Mouse (Mus musculus) frontal cortex, postnatal 14 days (tissue): Measurements from ENCODE around the gene Tmed2.
A peak's percentile ranks its signal among the peaks of the same experiment; 100 is the strongest.
"Not testable (repeated sequence)": the region's sequence is repeated elsewhere in the genome, so short reads cannot be mapped to it uniquely, and the experiment has no call there.

Source experiments
- DNase-seq, 2 experiments: peaks; one replicate each; pipeline ENCODE4 v3.0.0; 2022; ENCODE audit warnings: low spot score in 2 of 2

The Tmed2 gene

DNA sequence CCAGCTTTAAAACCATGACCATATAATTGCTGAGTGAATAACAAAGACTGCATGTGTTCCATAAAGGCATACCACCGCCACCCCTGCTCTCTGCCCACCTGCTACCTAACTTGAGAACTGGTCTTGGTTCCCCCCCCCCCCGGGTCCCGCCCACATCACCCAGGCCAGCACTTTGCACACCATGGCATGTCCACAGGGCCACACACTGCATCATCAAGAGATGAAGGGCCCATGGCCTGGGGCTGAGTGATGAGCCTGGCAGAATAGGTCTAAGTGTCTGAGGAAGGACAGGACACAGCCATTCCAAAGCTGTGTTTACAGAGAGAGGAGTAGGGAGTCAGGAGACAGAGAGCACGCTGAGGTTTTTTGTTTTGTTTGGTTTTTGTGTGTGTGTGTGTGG, 12.1 kb upstream of the Tmed2 start:
- no peak for DNase-seq

DNA sequence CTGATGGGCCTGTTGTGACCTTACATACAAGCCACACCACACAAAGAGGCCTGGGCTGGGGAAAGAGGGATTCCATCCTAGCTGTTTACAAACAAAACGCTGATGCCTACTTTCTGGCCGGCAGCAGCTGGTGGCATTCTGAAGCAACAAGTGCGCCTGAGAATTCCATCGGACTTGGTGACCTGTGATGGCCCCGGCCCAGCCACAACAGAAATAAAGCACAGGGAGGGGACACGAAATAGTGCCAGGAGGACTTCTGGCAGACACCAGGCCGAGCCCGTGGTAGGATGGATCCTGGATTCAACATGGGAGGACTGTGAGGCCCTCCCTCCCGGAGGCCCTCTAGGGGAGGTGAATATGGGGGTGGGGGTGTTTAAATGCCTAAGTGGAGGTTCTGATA, 11.7 kb upstream of the Tmed2 start:
- no peak for DNase-seq

DNA sequence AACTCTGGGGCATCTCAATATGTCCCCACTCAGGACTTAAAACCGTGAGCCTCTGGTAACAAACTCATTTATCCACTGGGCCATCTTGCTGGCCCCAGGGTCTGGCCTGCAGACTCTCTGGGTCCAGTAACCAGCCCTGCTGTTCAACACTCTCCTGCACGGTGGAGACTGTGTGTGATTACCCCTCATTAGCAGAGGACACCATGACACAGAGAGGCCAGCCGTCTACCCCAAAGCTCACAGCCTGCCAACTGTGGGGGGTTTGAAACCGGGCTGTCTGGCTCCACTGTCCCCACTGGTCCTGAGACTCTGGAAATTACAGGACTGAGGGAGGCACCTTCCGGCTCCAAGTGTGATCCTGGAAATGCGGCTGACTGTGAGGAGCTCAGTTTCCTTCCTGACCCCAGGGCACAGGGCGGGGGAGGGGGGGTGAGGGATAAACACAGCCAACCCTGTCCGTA, 11.3 kb upstream of the Tmed2 start:
- DNase-seq = no peak

DNA sequence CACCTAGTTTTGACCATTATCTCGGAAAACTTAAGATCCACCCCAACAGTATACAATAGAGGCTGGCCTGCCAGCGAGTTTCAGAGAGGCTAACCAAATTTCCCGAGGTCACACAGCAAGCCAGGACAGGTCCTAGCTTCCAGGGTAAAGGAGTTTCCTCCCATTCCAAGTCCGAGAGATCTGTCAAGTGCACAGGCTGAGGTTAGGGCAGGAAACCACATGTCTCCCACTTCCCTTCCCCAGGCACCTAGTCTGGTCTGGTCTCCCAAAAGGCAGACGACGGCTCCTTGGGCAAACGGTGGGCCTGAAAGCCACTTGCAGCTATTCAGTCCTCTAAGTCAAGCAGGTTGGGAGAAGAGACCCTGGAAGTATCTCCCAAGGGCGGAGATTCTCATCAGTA, 10.8 kb upstream of the Tmed2 start:
- DNase-seq = no peak

DNA sequence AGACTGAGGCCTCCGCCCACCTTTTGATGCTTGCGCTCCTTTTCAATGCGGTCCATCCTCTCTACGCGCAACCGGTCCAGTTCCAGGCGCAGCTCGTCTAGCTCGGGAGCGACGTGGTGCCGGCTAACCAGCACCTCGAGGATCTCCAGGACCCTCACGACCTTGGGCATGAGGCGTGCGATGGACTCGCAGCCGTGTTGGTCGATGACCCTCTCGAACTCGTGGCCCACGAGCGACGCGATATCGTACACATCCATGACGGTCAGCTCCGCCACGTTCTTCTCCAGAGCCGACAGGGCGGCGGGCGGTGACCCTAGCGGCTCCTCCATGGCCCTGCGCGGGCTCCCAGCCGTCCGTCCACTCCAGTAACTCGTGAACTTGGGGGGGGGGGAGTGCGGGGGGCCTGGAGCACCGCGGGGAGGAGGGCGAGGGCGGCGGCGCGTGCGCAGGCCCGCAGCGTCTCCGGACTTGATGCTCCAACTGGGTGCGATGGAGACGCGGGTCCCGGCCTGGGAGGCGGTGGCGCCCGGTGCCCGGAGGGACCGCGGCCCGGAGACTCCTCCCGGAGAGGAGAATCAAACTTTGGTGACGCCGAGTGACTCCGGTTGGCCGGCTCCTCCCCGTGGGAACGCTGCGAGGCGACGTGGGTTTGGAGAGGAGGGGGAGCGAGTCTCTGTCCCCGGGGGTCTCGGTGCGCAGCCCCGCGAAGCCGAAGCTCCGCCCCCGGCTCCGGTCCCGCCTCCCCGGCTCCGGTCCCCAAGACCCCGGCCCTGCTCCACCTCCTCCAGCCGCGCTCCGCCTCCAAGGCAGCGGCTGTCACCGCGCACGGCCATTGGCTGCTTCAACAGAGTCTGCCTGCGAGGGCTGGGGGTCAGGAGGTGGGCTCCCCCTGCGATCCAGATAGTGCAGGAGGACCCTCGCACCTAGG, 9.6 kb upstream of the Tmed2 start, which contains the start of gene Rilpl1:
Gene Rilpl1 (minus strand): TSS at position 737 of the 928 bp plus-strand sequence.
- peak; percentile 55 to 73 for DNase-seq

DNA sequence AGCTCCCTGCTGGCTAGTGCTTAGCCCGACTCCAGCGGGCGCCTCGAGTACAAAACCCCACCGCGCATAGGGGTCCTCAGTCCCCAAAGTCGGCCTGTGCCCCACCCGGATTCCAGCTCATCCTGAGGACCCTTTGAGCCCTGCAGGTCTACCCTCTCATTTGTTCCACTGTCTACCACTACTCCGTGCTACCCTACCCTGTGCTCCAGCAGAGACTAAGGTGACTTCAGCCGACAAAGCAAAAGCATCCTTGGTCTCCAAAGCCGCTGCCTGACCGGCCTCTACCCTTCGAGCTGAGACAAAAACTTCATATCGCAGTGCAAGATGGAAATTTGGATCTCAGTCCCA, 8.9 kb upstream of the Tmed2 start:
- DNase-seq = no peak

DNA sequence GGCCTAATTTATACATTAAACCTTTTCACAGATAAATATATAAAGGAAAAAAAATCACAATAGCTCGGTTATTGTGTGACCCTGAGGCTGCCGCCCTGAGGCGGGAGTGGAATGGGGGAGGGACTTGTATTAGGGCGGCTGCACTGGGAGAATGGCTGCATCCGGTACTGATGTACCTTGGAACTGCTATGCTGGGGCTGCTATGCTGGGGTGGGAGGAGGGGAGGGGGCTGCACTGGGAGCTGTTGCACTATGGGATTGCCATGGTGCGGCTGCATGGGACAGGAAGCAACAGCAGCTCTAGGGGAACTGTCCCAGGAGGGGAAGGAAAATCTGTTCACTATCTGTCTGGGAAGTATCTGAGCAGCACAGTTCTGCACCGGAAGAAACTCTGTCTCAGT, 8.0 kb upstream of the Tmed2 start:
- no peak for DNase-seq

DNA sequence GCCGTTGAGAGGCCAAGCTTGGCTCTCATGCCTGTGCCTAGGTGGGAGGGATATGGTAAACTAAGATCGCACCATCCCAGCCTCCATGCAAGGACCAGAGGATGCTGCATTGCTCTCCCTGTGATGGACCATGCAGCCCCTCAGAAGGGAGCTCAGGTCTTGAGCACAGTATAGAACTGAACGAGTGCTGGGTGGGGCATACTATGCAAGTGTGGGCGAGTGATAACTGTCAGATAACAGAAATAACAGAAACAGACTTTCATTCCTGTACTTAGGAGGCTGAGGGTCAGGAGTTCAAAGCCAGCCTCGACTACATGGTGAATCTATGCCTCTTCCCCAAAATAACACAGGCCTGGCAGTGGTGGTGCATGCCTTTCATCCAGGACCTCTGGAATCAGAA, 5.5 kb upstream of the Tmed2 start:
- no peak for DNase-seq

DNA sequence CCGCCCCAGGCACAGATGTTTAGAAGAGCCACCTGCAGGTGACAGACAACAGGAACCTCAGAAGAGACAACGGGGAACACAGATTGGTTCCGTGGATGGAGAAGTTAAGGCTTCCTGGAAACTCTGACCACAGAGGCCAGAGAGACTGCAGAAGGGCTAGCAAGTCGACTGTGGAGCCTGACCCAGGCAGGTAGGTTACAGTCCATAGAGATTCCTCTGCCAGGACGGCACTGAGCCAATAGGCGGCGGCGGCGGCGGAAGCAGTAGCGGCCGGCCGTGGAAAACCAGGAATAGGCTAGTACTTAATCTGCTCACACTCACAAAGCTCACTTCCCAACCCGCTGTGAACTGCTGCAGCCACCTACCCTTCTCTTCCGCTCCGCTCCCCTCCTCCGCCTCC, 3.7 kb upstream of the Tmed2 start:
- no peak for DNase-seq

DNA sequence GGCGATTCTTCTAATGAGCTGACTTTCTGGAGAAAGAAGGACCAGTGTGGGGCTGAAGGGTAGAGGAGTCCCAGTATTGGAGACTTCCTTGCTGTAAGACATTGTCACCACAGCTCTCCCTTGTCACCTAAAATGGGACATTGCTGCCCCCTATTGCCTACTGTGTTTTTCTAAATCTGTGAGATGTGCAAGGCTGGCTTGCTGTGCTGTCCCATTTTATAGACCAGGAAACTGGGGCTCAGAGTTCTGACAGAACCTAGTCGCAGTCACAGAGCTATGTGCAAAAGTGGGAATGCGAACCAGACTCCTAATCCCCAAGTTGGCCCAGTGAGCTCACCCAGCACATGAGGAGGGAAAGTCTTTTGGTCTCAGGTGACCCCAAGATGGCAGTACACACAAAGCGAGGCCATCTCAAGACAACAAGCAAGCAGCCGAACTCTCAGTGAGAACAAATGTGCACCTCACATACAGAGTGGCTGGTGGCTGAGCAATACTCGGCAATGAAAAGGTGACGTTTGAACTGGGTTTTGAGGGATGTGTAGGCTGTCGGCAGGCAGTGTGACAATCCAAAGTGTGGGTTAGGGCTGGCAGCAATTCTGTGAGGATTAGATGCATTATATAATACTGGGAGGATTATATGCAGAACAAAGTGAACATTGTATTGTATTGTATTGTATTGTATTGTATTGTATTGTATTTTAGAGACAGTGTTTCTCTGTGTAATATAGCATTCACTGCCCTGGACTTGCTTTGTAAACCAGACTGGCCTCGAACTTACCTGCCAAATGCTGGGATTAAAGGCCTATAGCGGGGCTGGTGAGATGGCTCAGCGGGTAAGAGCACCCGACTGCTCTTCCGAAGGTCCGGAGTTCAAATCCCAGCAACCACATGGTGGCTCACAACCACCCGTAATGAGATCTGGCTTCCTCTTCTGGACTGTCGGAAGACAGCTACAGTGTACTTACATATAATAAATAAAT, 1.4 kb upstream of the Tmed2 start:
- peak in 1 of 2 experiments; percentile 36 for DNase-seq

DNA sequence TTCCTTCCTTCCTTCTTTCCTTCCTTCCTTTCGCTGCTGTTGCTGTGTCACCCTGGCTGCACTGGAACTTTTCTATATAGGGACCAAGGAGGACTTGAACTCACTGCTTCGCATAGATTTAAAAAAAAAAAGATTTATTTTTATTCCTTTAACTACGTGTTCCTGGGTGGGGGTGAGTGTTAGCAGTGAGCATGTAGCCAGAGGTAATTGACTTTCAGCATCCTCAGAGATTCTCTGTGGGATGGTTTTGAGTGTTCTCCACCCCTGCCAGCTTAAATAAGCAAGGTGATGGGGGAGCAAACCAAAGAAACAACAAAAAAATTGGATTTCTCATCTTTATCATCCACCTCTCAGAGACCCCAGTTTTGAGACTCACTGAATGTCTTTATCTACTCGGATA, 590 bp upstream of the Tmed2 start:
- no peak for DNase-seq

DNA sequence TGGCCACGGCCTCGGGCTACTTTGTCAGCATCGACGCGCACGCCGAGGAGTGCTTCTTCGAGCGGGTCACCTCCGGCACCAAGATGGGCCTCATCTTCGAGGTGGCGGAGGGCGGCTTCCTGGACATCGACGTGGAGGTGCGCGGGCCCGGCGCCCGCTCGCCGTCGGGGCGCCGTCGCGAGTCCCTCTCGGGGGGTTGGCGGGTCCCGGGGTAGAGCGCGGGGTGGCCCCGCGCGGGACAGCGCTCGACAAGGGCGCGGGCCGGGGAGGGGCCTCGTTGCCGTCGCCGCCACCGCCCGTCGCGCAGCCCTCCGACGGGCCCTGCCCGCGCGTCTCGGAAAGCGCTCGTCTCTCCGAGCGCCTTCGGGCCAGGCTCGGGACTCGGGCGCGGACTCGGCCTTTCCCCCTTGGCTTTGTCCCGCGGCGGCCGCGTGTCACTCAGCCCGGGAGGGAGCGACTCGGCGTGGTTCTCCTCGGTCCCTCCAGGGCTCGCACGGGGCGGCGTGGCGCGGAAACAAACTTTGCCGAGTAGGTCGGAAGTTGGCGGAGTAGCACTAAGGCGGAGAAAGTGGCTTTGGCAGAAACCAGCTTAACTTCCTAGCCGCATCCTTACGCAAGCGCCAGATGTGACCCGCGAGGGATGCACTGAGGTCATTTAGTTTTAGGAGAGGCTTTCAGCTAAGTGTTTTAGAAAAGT, 558 bp downstream of the Tmed2 start:
- peak in 1 of 2 experiments; percentile 35 for DNase-seq

DNA sequence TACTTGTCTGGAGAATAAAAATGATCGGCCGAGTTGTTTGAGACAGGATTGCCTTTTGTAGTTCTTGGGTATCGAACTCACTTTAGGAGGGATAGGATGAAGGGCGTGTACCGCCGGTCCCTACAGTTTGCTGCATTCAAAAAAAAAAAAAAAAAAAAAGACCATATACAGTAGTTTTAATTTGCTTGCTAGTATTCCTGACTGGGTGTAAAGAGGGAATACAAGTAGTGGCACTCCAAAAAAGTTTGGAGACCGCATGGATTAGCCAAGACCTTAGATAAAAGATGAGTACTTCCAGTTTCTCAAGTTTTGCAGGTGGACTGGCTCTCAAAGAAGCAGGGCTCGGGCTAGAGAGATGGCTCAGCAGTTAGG, 1.1 kb downstream of the Tmed2 start:
- DNase-seq = no peak

DNA sequence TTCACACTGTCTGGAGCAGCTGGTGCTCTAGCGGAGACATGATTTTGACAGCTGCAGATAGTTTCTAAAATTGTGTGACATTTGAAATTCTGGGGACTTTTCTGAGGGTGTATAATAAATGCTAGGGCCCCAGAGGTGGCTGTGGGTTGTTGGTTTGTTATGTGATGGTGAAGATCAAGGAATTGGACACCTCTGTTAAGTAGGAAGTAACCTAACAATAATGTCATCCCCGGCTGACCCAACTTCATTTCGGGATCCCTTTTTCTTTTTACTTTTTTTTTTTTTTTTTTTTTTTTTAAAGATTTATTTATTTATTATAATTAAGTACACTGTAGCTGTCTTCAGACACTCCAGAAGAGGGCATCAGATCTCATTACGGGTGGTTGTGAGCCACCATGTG, 10.2 kb downstream of the Tmed2 start:
- DNase-seq = not testable (repeated sequence)

DNA sequence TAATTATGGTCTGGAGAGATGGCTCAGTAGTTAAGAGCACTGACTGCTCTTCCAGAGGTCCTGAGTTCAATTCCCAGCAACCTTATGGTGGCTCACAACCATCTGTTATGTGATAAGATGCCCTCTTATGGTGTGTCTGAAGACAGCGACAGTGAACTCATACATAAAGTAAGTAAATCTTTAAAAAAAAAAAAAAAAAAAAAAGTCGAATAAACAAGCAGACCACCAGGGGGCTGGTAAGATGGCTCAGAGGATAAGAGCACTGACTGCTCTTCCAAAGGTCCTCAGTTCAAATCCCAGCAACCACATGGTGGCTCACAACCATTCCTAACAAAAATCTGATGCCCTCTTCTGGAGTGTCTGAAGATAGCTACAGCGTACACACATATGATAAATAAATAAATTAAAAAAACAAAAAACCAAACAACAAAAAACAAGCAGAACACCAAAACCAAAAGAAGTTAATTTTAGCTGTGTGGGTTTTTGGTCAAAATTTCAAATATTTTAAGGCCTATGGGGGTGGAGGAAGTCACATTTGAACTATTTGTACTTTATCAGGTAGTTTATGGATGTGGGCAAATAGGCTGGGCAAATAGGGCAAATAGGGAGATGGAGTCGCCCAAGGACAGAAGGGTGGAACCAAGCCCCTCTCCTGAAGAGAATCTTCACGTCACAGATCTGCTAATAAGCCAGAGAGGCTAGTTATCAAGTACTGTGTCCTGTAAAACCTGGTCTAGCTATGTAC, 11.0 kb downstream of the Tmed2 start:
- DNase-seq = not testable (repeated sequence)

DNA sequence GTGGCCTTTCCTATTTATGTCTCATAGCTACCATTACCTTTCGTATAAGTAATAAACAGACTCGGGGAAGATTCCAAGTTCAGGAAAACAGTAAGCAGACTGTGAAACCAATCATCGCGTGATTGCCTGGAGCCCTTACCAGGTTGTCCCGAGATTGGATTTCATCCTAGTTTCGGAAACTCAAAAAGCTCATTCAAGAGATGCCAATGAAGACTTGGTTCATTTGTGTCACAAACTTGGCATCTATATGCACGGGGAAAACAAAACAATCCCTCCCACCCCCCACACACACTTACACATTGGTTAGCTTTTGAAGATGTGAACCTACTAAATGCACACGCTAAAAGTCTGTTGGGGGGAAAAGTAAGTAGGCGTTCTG, 11.6 kb downstream of the Tmed2 start:
- no peak for DNase-seq

DNA sequence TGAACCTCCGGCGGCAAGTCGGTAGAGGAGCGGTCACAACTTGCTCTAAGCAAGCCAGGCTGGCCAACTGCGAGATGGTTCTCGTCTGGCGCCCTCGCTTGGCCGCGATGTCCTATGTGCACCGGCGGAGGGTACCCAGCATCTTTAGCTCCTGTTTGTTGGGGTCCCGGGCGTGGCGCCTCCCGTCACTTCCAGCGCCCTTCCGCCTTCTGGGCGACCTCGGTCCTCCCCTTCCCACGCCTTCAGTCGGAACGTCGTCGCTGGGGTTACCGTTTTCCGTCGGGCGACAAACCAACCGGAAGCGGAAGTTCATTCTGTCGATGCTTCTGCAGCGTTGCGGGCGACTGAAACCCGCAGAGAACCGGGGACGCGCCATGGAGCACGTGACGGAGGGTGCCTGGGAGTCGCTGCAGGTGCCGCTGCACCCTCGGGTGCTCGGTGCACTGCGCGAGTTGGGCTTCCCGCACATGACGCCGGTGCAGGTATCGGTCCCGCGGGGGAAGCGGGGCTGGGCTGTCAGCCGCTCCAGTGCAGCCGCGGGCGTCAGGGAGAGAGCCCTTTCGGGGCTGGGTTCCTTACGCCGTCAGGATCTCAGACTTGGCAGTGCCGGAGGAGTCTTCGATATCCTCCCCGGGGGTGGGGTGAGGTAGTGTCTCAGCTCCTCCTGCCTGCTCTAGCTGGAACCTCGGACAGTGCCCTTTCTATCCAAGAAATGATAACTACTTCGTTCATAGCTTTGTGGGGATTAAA, 12.2 kb downstream of the Tmed2 start, which contains the start of gene Ddx55:
Gene Ddx55 (plus strand): TSS at position 307 of the 750 bp plus-strand sequence.
- peak; percentile 85 to 87 for DNase-seq

DNA sequence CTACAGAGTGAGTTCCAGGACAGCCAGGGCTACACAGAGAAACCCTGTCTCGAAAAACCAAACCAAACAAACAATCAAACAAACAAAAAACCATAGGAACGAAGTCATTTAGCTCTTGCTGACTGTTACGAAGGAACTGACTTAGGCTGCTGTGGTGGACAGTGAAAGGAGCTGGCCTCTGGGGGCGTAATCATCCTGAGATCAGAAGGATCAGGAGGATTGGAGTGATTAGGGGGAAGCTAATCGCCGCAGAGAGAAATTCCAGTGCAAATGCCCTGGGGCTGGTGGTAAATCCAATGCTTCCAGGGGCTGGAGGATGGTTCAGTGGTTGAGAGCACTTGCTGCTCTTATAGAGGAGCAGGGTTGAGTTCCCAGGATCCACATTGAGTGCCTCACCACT, 13.1 kb downstream of the Tmed2 start:
- no peak for DNase-seq

DNA sequence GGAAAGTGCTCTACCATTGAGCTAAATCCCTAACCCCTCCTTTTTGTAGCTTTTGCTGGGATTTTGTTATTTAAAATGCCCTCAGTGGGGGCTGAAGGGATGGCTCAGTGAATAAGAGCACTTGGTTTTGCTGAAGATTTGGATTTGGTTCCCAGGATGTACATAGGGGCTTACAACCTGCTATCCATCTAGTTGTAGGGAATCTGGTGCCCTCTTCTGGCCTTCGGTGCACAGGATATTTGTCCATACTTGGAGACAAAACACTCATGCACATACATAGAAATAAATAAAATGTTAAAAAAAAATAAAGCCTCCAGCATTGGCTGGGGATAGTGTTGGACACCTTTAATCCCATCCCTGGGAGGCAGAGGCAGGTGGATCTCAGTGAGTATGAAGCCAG, 14.7 kb downstream of the Tmed2 start:
- no peak for DNase-seq

DNA sequence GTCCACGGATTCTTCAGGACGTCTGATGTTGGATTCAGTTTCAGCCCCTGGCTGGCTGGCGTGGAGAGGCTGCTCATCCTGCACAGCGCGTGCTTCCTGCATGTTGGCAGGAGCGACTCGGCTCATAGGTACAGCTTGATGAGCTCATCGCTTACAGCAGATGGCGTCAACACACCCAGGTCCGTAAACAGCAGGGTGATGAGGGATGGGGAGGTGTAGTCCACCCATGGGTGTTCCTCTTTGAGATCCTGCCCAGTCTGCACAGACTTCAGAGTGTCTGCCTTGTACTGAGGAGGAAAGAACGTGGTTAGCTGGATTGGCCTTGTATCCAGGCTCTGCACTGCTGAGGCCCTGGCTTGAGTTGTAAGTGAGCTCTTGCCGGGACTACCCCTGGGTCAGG, 30.6 kb downstream of the Tmed2 start:
- DNase-seq = peak in 1 of 2 experiments; percentile 20
